Comparison of ENCODE assay signal across 2 mouse cellular contexts in the genomic region with DNA sequence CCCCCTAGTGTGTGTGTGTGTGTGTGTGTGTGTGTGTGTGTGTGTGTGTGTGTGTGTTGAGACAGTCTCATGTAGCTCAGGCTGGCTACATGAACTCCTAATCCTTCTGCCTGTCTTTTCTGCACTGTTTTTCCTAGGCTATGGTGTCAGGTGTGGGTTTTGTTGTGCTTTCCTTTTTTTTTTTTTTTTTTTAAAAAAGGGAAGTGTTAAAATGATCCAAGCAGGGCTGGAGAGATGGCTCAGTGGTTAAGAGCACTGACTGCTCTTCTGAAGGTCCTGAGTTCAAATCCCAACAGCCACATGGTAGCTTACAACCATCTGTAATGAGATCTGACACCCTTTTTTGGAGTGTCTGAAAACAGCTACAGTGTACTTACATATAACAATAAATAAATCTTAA. TPM values are rescaled to one million over a fixed set of nuclear protein-coding genes. Genes with fewer than 3 reads are reported as not detected.
DNase-seq lines count a peak whose midpoint lies in the region; TF ChIP-seq lines count a peak whose summit lies in the region.
"Not testable (repeated sequence)": the region's sequence is repeated elsewhere in the genome, so short reads cannot be mapped to it uniquely, and the experiment has no call there.

No protein-coding gene starts in this region.

- not testable (repeated sequence) for TF ChIP-seq EP300 in CH12.LX (IDR thresholded peaks at IDR 0.05; ENCODE audit: low read length); MEL (IDR thresholded peaks at IDR 0.05; ENCODE audit: low read depth in 1 of 2, low read length in 2 of 2)

- not testable (repeated sequence) for TF ChIP-seq POLR2A in CH12.LX (IDR thresholded peaks at IDR 0.05; ENCODE audit: low read depth, low read length); MEL (IDR thresholded peaks at IDR 0.05; ENCODE audit: control insufficient read depth in 1 of 2, insufficient read depth in 1 of 2, low read depth in 1 of 2, low read length in 2 of 2, poor library complexity in 1 of 2)

- not testable (repeated sequence) for H3K9ac ChIP-seq in CH12.LX (ENCODE audit: insufficient read depth, low read depth); MEL (ENCODE audit: control insufficient read depth, low read depth, low read length, poor library complexity, severe bottlenecking)

- not testable (repeated sequence) for H3K4me2 ChIP-seq in CH12.LX (ENCODE audit: insufficient read depth, low read depth, poor library complexity, severe bottlenecking)

- in situ Hi-C loops in CH12.LX (cut with MboI; ENCODE audit: low pct_ligation_motif_present, low pct_unique_long_range_greater_than_20kb, low sequenced_read_pairs), result loop anchor here (5.0 to 25.0 kb wide), 3 partner anchors 105 to 467 kb away; a partner anchor contains a TSS

- TF ChIP-seq CTCF in CH12.LX (conservative IDR thresholded peaks at IDR 0.05 in 1 of 2, IDR thresholded peaks at IDR 0.05 in 1 of 2; ENCODE audit: low read depth in 2 of 2, low read length in 2 of 2); MEL (IDR thresholded peaks at IDR 0.05 in 2 of 3, conservative IDR thresholded peaks at IDR 0.05 in 1 of 3; ENCODE audit: control insufficient read depth in 1 of 3, insufficient read depth in 1 of 3, low read depth in 2 of 3, low read length in 3 of 3, poor library complexity in 1 of 3, severe bottlenecking in 1 of 3): not testable (repeated sequence)

- DNase-seq in CH12.LX (ENCODE audit: extremely low read depth); MEL (ENCODE audit: low read depth, low spot score): not testable (repeated sequence)

- not testable (repeated sequence) for H3K9me3 ChIP-seq in CH12.LX (replicated peaks; ENCODE audit: low read length); MEL (replicated peaks; ENCODE audit: insufficient read depth, low read length)

- TF ChIP-seq RAD21 in CH12.LX (IDR thresholded peaks at IDR 0.05; ENCODE audit: low read depth, low read length); MEL (IDR thresholded peaks at IDR 0.05; ENCODE audit: low read depth, low read length): not testable (repeated sequence)

- not testable (repeated sequence) for H3K79me2 ChIP-seq in CH12.LX (replicated peaks; ENCODE audit: control insufficient read depth, extremely low read depth, insufficient read depth, poor library complexity, severe bottlenecking); MEL (ENCODE audit: control insufficient read depth, insufficient read depth, low read length, poor library complexity)

- H3K36me3 ChIP-seq in CH12.LX (replicated peaks in 1 of 2; ENCODE audit: control insufficient read depth in 1 of 2, insufficient read depth in 1 of 2, low read length in 1 of 2), result not testable (repeated sequence)
- H3K36me3 ChIP-seq in MEL (ENCODE audit: control insufficient read depth in 1 of 2, insufficient read depth in 2 of 2, low read length in 2 of 2), result peaks cover 0 to 24% of the 10 kb centered on the region in 2 experiments; a peak in 2 of 4 replicates

- H3K27ac ChIP-seq in CH12.LX (ENCODE audit: insufficient read depth, low read depth); MEL (ENCODE audit: control insufficient read depth, low read depth, low read length): not testable (repeated sequence)

- H3K27me3 ChIP-seq in CH12.LX (replicated peaks); MEL (ENCODE audit: control insufficient read depth in 1 of 2, insufficient read depth in 2 of 2, low read length in 2 of 2): not testable (repeated sequence)

- dilution Hi-C loops in CH12.LX (cut with MboI; ENCODE audit: extremely low pct_ligation_motif_present, extremely low pct_unique_long_range_greater_than_20kb, low sequenced_read_pairs), result not testable (repeated sequence)

- H3K4me1 ChIP-seq in CH12.LX (ENCODE audit: control insufficient read depth in 1 of 2, insufficient read depth in 2 of 2) (peaks cover 16 to 54% of the 10 kb centered on the region in 2 experiments), MEL (ENCODE audit: control insufficient read depth in 1 of 2, insufficient read depth in 2 of 2, low read length in 2 of 2) (peaks cover 14 to 24% of the 10 kb centered on the region in 2 experiments)

- not testable (repeated sequence) for H3K4me3 ChIP-seq in CH12.LX (replicated peaks in 1 of 3; ENCODE audit: low read depth in 2 of 3, low read length in 2 of 3, poor library complexity in 1 of 3); MEL (ENCODE audit: control insufficient read depth in 1 of 2, insufficient read depth in 1 of 2, low read depth in 2 of 2, low read length in 2 of 2)

TF ChIP-seq in CH12.LX, 34 proteins besides CTCF, POLR2A, EP300 and RAD21:
- TF ChIP-seq ZNF384 (IDR thresholded peaks at IDR 0.05; ENCODE audit: low read depth, low read length), result peak; percentile 30; the same call in 1 of the 2 replicates
- TF ChIP-seq TBP (conservative IDR thresholded peaks at IDR 0.05; ENCODE audit: low read depth, low read length), result 0 out of 2 replicates have a peak, but pooled peaks have one; percentile 54

TF ChIP-seq in MEL, 35 proteins besides CTCF, POLR2A, EP300 and RAD21:
- TF ChIP-seq TBP (IDR thresholded peaks at IDR 0.05; ENCODE audit: low read depth, low read length), result peak; percentile 91
- peak; percentile 79 for TF ChIP-seq ZNF384 (IDR thresholded peaks at IDR 0.05; ENCODE audit: low read depth, low read length)
- peak; percentile 27; the same call in 1 of the 2 replicates for TF ChIP-seq MAFK (IDR thresholded peaks at IDR 0.05; ENCODE audit: borderline replicate concordance, low read depth, low read length)

RNA-seq across cellular contexts. Expression of a gene that starts 38.3 kb away (rescaled TPM):
- total RNA-seq in CH12.LX (2012; rRNA removed), result 10.1 and 12.3 TPM in 2 replicates
- total RNA-seq in CH12.LX (2014; rRNA removed), result 12.2 and 14.2 TPM in 2 replicates
- polyA plus RNA-seq in CH12.LX (2012; ENCODE audit: insufficient read length, low read depth), result 26.9 and 30.3 TPM in 2 replicates
- total RNA-seq in MEL (2012; rRNA removed), result 9.3 and 10.8 TPM in 2 replicates
- 10 to 100 TPM in 1 of 2 experiments, not detected in 1; 23.0 TPM for polyA plus RNA-seq in MEL (2012; ENCODE audit: insufficient read depth in 1 of 2, insufficient read length in 2 of 2, low read depth in 1 of 2, low replicate concordance in 2 of 2, missing spikeins in 1 of 2)
